Mouse (Mus musculus) megakaryocyte, embryonic 14.5 days (primary cell): ENCODE data around the gene Hemk1.

Source experiments
- FLI1 ChIP-seq: IDR thresholded peaks from 2 replicates; pipeline ENCODE4 v1.6.1; 2012; ENCODE audit warnings: low read length, inconsistent platforms, mixed read lengths
- GATA1 ChIP-seq: IDR thresholded peaks from 3 replicates; pipeline ENCODE4 v1.6.1; 2012; ENCODE audit warnings: mixed read lengths, low read length, inconsistent platforms, borderline replicate concordance

- TF ChIP-seq GATA1 (no peak), FLI1 (no peak)
Observed at GRCm38 (mm10) chr9:107335046-107335445, 3.1 kb downstream of the Hemk1 start.
